Mouse (Mus musculus) ES-E14 (cell line): Measurements from ENCODE around the gene Rnh1.

ENCODE experiments used
- CHD2 ChIP-seq: IDR thresholded peaks from 2 replicates; pipeline ENCODE4 v1.6.1; 2014; ENCODE audit warnings: mild to moderate bottlenecking, low read depth, low read length, inconsistent platforms
- HCFC1 ChIP-seq: IDR thresholded peaks from 2 replicates; pipeline ENCODE4 v1.6.1; 2012; ENCODE audit warnings: low read length, inconsistent platforms, borderline replicate concordance; ENCODE audit not compliant: insufficient read depth
- MAFK ChIP-seq: IDR thresholded peaks from 2 replicates; pipeline ENCODE4 v1.6.1; 2014; ENCODE audit warnings: mild to moderate bottlenecking, low read depth, low read length, inconsistent platforms; ENCODE audit not compliant: insufficient read depth
- ZC3H11A ChIP-seq: IDR thresholded peaks from 2 replicates; pipeline ENCODE4 v1.6.1; 2012; ENCODE audit warnings: low read depth, mild to moderate bottlenecking, inconsistent platforms, low read length, borderline replicate concordance
- ZNF384 ChIP-seq: IDR thresholded peaks from 2 replicates; pipeline ENCODE4 v1.6.1; 2012; ENCODE audit warnings: low read depth, low read length, inconsistent platforms

DNA sequence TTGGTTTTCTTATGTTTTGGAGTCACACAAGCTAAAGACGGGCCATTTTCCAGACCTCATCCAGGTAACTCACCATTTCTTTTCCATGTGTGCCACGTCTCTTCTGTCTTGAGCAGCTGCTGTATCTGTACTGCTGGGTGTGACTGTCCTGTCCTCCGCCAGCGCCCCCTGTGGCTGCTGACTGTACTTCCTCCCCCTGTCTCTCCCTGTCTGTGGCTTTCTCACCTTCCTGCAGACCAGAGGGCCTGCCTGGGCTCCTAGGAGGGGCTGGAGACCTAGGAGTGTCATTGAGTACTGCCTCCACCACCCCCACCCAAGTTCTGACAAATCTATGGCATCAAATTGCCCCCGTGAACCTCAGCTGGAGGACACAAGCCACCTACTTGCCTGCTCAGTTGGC is 29.5 kb downstream of the Rnh1 start:
- no peak for TF ChIP-seq ZC3H11A
- TF ChIP-seq CHD2, result no peak
- TF ChIP-seq HCFC1, result no peak
- no peak for TF ChIP-seq MAFK
- TF ChIP-seq ZNF384, result no peak
